Mouse (Mus musculus): ENCODE data around the gene Sbno2.

GRCm38 (mm10) chr10:80023758-80024157 is 81.6 kb downstream of the Sbno2 start:
- TF ChIP-seq CTCF (IDR thresholded peaks at IDR 0.05; ENCODE audit: low read depth): no peak
- TF ChIP-seq EP300 (optimal IDR thresholded peaks at IDR 0.05): no peak

Data from stomach, postnatal 0 days (tissue).